In genomic region chr11:98412797-98413301, GRCm38 (mm10) we compare ENCODE assay signal across 8 mouse cellular contexts. TPM values are rescaled to one million over a fixed set of nuclear protein-coding genes. Genes with fewer than 3 reads are reported as not detected.
DNase-seq lines count a peak whose midpoint lies in the region; TF ChIP-seq lines count a peak whose summit lies in the region.

No protein-coding gene starts in this region.

- WGBS in thymus, adult 2 months = 2% methylated on average over 40 of the region's 40 CpGs
- WGBS in forebrain, embryonic 10.5 days = 0% methylated on average over 40 of the region's 40 CpGs

- no peak for DNase-seq in thymus, adult 2 months
- DNase-seq in thymus, postnatal 25 days = no peak
- peak; percentile 62 for DNase-seq in forebrain, embryonic 10.5 days (ENCODE audit: extremely low spot score, low spot score)
- peak; percentile 30 for DNase-seq in induced T-regulatory cell, adult 2 months (ENCODE audit: low read depth)
- DNase-seq in lung, postnatal 14 days = peak; percentile 37
- no peak for DNase-seq in frontal cortex, postnatal 14 days (ENCODE audit: low spot score in 2 of 2)
- DNase-seq in left cerebral cortex, postnatal 25 days (ENCODE audit: low spot score in 2 of 2) = no peak
- no peak for DNase-seq in frontal cortex, postnatal 25 days (ENCODE audit: low spot score in 2 of 2)

- intact Hi-C loops in left cerebral cortex, postnatal 25 days (cut with DNase I) = no loop called here

- no peak overlapping the region for H3K27ac ChIP-seq in thymus, adult 2 months (ENCODE audit: control insufficient read depth, insufficient read depth, low read length)
- peak overlapping the region; percentile 91 for H3K27ac ChIP-seq in forebrain, embryonic 10.5 days

- H3K4me1 ChIP-seq in thymus, adult 2 months (replicated peaks; ENCODE audit: control insufficient read depth, insufficient read depth, low read length) = peaks cover 5% of the 10 kb centered on the region; the same call in 1 of the 2 replicates
- H3K4me1 ChIP-seq in forebrain, embryonic 10.5 days = peaks cover 54% of the 10 kb centered on the region

- TF ChIP-seq POLR2A in thymus, adult 2 months (IDR thresholded peaks at IDR 0.05; ENCODE audit: control insufficient read depth, extremely low read depth, insufficient read depth, low read length, poor library complexity) = no peak

- H3K9me3 ChIP-seq in forebrain, embryonic 10.5 days = no peaks in the 10 kb centered on the region

- peak overlapping the region; percentile 21 for H3K4me3 ChIP-seq in thymus, adult 2 months (ENCODE audit: control insufficient read depth, insufficient read depth, low read length)
- peak overlapping the region; percentile 97 for H3K4me3 ChIP-seq in forebrain, embryonic 10.5 days

- no peaks in the 10 kb centered on the region for H3K36me3 ChIP-seq in thymus, adult 2 months (ENCODE audit: control insufficient read depth, insufficient read depth, low read length)
- no peaks in the 10 kb centered on the region for H3K36me3 ChIP-seq in forebrain, embryonic 10.5 days (replicated peaks)

- no peak for TF ChIP-seq CTCF in thymus, adult 2 months (IDR thresholded peaks at IDR 0.05; ENCODE audit: borderline replicate concordance, control insufficient read depth, extremely low read depth, insufficient read depth, low read length, poor library complexity)

- H3K27me3 ChIP-seq in thymus, adult 2 months (ENCODE audit: control insufficient read depth, insufficient read depth, low read length) = peaks cover 20% of the 10 kb centered on the region
- peaks cover 63% of the 10 kb centered on the region for H3K27me3 ChIP-seq in forebrain, embryonic 10.5 days (ENCODE audit: poor library complexity, severe bottlenecking)

RNA-seq across cellular contexts. Expression of gene Erbb2, which starts 0.6 kb away (rescaled TPM):
- 6.0 and 6.6 TPM in 2 replicates for polyA plus RNA-seq in thymus, adult 2 months (2012; rRNA removed)
- polyA plus RNA-seq in forebrain, embryonic 10.5 days (2016; fragmentation: Nextera tagmentation; extraction: Ambion mirVana) = 18.9 and 21.9 TPM in 2 replicates
- total RNA-seq in left cerebral cortex, postnatal 25 days (2021) = 1 to 10 TPM; 1.8 to 2.4 TPM

RNA-seq across cellular contexts. Expression of gene Pgap3, which starts 12.6 kb away (rescaled TPM):
- 51.8 and 52.5 TPM in 2 replicates for polyA plus RNA-seq in thymus, adult 2 months (2012; rRNA removed)
- polyA plus RNA-seq in forebrain, embryonic 10.5 days (2016; fragmentation: Nextera tagmentation; extraction: Ambion mirVana) = 10.0 and 10.1 TPM in 2 replicates
- 10 to 100 TPM; 10.1 to 11.3 TPM for total RNA-seq in left cerebral cortex, postnatal 25 days (2021)

RNA-seq across cellular contexts. Expression of gene Mien1, which starts 25.9 kb away (rescaled TPM):
- polyA plus RNA-seq in thymus, adult 2 months (2012; rRNA removed) = 70.5 and 96.7 TPM in 2 replicates
- 91.2 and 94.3 TPM in 2 replicates for polyA plus RNA-seq in forebrain, embryonic 10.5 days (2016; fragmentation: Nextera tagmentation; extraction: Ambion mirVana)
- 100 to 1,000 TPM; 119 to 120 TPM for total RNA-seq in left cerebral cortex, postnatal 25 days (2021)

RNA-seq across cellular contexts. Expression of gene Pnmt, which starts 26.6 kb away (rescaled TPM):
- 0.77 and 1.3 TPM in 2 replicates for polyA plus RNA-seq in thymus, adult 2 months (2012; rRNA removed)
- not detected in 2 replicates for polyA plus RNA-seq in forebrain, embryonic 10.5 days (2016; fragmentation: Nextera tagmentation; extraction: Ambion mirVana)
- under 1 TPM; 0.39 to 0.73 TPM for total RNA-seq in left cerebral cortex, postnatal 25 days (2021)

RNA-seq across cellular contexts. Expression of gene Tcap, which starts 29.2 kb away (rescaled TPM):
- 9.9 and 83.8 TPM in 2 replicates for polyA plus RNA-seq in thymus, adult 2 months (2012; rRNA removed)
- 0.15 TPM in 1 of 2 replicates, not detected in the other for polyA plus RNA-seq in forebrain, embryonic 10.5 days (2016; fragmentation: Nextera tagmentation; extraction: Ambion mirVana)
- total RNA-seq in left cerebral cortex, postnatal 25 days (2021) = 10 to 100 TPM in 1 of 2 experiments, 1 to 10 TPM in 1; 9.3 to 11.6 TPM

Comparison
In these comparisons a context has a peak if more than half of its experiments do, and no peak if none do; other contexts are left out.
1. DNase-seq: peak in forebrain, embryonic 10.5 days (single experiment), induced T-regulatory cell, adult 2 months (single experiment) and lung, postnatal 14 days (single experiment); none in thymus, adult 2 months (single experiment), thymus, postnatal 25 days (single experiment), frontal cortex, postnatal 14 days (0 of 2), left cerebral cortex, postnatal 25 days (0 of 2) and frontal cortex, postnatal 25 days (0 of 2).